Mouse (Mus musculus): Measurements from ENCODE around the gene Smyd3. TPM values are rescaled to one million over a fixed set of nuclear protein-coding genes. Genes with fewer than 3 reads are reported as not detected.
A peak's percentile ranks its signal among the peaks of the same experiment; 100 is the strongest.

Gene Smyd3
- polyA plus RNA-seq, 1 experiment from 2014 or later, result 18.2 TPM

DNA sequence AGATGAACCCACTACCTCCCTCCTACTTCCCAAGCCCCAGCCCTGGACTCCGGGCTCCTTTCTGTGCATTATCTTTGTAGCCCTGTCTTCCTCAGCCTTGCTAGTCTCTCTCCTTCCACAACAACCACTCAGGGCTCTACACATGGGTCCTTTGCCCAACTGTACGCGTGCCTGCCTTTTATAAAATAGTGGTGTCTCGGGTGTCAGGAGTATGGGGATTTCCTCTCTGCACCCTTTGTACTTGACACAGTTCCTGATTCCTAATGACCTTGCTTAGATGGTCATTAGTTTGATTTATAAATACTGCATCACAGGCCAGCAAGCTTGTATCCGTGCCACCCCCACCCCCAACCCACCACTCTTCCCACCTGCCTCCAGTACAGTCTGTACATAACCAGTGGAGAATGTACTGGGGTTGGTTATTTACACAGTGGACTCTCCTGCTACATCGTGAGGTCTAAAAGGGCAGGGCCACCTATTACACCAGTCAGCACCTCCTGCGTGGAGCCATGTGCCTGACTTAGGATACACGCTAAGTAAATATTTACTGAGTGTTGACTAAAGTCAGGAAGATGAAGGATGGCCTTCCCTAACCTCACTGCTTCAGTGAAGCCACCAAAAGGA lies 281.5 kb downstream of the Smyd3 start:
- WGBS, result 87% methylated on average over 8 of the region's 8 CpGs
- H3K4me1 ChIP-seq (ENCODE audit: control insufficient read depth, insufficient read depth, low read length), result no peaks in the 10 kb centered on the region
- no peak for ATAC-seq

DNA sequence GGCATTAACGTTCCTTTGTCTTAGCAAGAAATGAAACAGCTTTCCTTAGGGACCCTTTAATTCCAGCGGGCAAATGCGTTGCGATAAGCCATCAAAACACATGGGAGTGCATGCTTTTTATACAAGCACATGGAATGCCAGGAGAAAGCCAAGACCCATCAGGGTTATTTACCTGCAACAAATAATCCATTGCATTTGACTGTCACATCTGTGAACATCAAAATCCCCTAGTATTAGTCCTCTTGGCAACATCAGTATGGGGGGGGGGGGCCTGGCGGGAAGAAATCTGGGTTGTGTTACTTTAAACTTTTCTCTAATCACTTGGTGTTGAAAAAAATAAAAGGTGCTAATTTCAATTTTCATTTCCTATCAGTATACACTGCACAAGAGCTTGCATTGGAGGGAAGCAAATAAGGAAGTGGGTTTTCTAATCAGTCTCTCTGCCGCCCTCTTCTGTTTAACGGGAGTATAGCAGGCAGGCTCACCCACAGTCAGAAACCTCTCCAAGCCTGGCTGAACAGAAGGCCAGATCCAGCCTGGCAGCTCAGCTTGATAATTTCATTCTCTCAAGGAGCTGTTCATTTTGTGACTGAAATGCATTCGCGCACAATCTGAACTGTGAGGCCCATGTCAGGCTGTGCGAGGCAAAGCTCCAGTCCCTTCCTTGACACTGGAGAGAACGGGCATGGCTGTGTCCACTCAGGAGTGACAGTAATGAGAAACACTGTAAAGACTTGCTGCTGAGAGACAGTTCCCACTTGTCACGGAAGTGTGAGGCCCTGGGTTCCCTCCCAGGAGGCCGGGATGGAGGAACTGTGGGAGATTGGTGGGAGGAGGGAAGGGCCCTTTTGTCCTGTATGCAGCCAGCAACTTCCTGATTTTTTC lies 285.8 kb downstream of the Smyd3 start:
- no peaks in the 10 kb centered on the region for H3K9me3 ChIP-seq (replicated peaks; ENCODE audit: control insufficient read depth, low read length)
- 0 out of 2 replicates have a peak overlapping the region, but pooled peaks have one; percentile 4 for H3K27ac ChIP-seq (ENCODE audit: low read depth, low read length)
- no peak overlapping the region for H3K9ac ChIP-seq (ENCODE audit: low read length)
- 33% methylated on average over 13 of the region's 13 CpGs for WGBS
- peak; percentile 93 for DNase-seq (ENCODE audit: low spot score)
- no peaks in the 10 kb centered on the region for H3K36me3 ChIP-seq (ENCODE audit: control insufficient read depth, insufficient read depth, low read length)
- H3K4me2 ChIP-seq (ENCODE audit: low read length), result no peak overlapping the region
- H3K4me1 ChIP-seq (ENCODE audit: control insufficient read depth, insufficient read depth, low read length), result no peaks in the 10 kb centered on the region
- ATAC-seq, result peak; percentile 89
- no peak overlapping the region for H3K4me3 ChIP-seq (ENCODE audit: low read depth, low read length)
- H3K27me3 ChIP-seq (replicated peaks; ENCODE audit: control insufficient read depth, insufficient read depth, low read length), result no peaks in the 10 kb centered on the region

More for the DNA sequence above, 281.5 kb downstream of the Smyd3 start:
- Histone ChIP-seq H3K9me3 (replicated peaks; ENCODE audit: control insufficient read depth, low read length) (no peaks in the 10 kb centered on the region), H3K4me2 (ENCODE audit: low read length) (no peak overlapping the region), H3K36me3 (ENCODE audit: control insufficient read depth, insufficient read depth, low read length) (no peaks in the 10 kb centered on the region), H3K27me3 (replicated peaks; ENCODE audit: control insufficient read depth, insufficient read depth, low read length) (no peaks in the 10 kb centered on the region), H3K9ac (ENCODE audit: low read length) (no peak overlapping the region), H3K4me3 (ENCODE audit: low read depth, low read length) (no peak overlapping the region), H3K27ac (ENCODE audit: low read depth, low read length) (no peak overlapping the region)
- no peak for DNase-seq (ENCODE audit: low spot score)

DNA sequence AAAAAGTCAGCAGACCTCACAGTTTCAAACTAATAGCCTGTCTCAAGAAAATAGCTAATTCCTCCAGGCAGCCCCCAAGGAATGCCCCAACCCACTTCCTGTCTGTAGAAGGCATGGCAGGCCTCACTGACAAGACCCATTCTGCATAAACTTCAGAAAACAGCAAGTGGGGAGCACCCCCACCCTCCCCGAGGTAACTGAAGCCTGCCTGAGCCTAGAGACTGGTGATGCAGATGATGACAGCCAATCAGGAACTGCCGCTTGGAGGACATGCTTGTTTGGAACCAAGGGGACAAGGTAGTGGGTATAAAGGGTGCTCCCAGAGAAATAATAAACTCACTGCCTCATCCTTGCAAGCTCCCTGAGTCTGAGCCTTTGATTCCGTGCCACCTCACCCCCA lies 288.3 kb downstream of the Smyd3 start:
- DNase-seq (ENCODE audit: low spot score) (no peak), ATAC-seq (no peak)
- Histone ChIP-seq H3K27ac (ENCODE audit: low read depth, low read length) (no peak overlapping the region), H3K9ac (ENCODE audit: low read length) (no peak overlapping the region), H3K36me3 (ENCODE audit: control insufficient read depth, insufficient read depth, low read length) (no peaks in the 10 kb centered on the region), H3K27me3 (replicated peaks; ENCODE audit: control insufficient read depth, insufficient read depth, low read length) (no peaks in the 10 kb centered on the region), H3K4me1 (ENCODE audit: control insufficient read depth, insufficient read depth, low read length) (no peaks in the 10 kb centered on the region), H3K9me3 (replicated peaks; ENCODE audit: control insufficient read depth, low read length) (no peaks in the 10 kb centered on the region), H3K4me2 (ENCODE audit: low read length) (no peak overlapping the region), H3K4me3 (ENCODE audit: low read depth, low read length) (no peak overlapping the region)
- 73% methylated on average over 3 of the region's 3 CpGs for WGBS

DNA sequence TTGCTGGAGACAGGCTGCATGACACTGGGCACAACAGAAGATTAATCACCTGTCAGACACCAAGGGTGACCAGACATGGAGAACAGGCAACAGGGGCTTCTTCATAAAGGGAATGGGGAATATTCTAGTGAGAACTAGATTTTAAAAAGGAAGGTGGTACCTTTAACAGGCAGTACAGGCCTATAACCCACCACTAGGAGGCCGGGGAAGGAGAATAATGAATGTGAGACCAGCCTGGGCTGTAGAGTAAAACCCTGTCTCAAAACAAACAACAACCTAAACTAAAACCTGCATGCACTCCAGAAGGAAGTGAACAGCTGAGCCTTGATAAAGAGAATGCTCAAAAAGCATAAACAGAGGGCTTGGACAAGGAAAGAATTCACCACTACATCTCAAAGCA lies 297.6 kb downstream of the Smyd3 start:
- WGBS, result 44% methylated on average over 1 of the region's 1 CpGs
- Histone ChIP-seq H3K9me3 (replicated peaks; ENCODE audit: control insufficient read depth, low read length) (no peaks in the 10 kb centered on the region), H3K27me3 (replicated peaks; ENCODE audit: control insufficient read depth, insufficient read depth, low read length) (no peaks in the 10 kb centered on the region), H3K27ac (ENCODE audit: low read depth, low read length) (no peak overlapping the region), H3K36me3 (ENCODE audit: control insufficient read depth, insufficient read depth, low read length) (no peaks in the 10 kb centered on the region), H3K4me2 (ENCODE audit: low read length) (no peak overlapping the region), H3K4me1 (ENCODE audit: control insufficient read depth, insufficient read depth, low read length) (peaks cover 4% of the 10 kb centered on the region; the same call in 1 of the 2 replicates), H3K9ac (ENCODE audit: low read length) (no peak overlapping the region), H3K4me3 (ENCODE audit: low read depth, low read length) (no peak overlapping the region)
- ATAC-seq (no peak), DNase-seq (ENCODE audit: low spot score) (no peak)

DNA sequence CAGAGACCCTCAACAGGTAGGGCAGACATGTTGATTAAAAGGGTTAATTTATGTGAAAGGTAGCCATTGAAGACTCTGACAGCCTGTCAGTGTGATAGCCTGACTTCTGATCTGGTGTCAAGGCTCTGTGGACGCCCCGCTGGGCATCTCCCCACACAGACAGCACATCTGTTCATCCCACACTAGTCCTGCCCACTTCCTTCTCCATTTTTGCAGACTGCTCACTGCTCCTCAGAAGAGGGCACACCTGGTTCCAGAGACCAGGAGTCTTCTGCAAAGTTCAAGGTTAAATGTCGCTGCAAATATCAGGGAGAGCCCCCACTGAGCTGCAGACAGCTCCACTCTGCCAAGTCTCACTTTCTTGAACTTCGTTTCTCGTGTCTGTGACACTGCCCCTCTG lies 299.8 kb downstream of the Smyd3 start:
- H3K4me3 ChIP-seq (ENCODE audit: low read depth, low read length), result no peak overlapping the region
- no peak overlapping the region for H3K27ac ChIP-seq (ENCODE audit: low read depth, low read length)
- H3K9me3 ChIP-seq (replicated peaks; ENCODE audit: control insufficient read depth, low read length), result no peaks in the 10 kb centered on the region
- H3K4me1 ChIP-seq (ENCODE audit: control insufficient read depth, insufficient read depth, low read length), result peaks cover 4% of the 10 kb centered on the region; the same call in 1 of the 2 replicates
- H3K36me3 ChIP-seq (ENCODE audit: control insufficient read depth, insufficient read depth, low read length), result no peaks in the 10 kb centered on the region
- H3K27me3 ChIP-seq (replicated peaks; ENCODE audit: control insufficient read depth, insufficient read depth, low read length), result no peaks in the 10 kb centered on the region
- DNase-seq (ENCODE audit: low spot score), result no peak
- WGBS, result 58% methylated on average over 5 of the region's 5 CpGs
- no peak overlapping the region for H3K4me2 ChIP-seq (ENCODE audit: low read length)
- ATAC-seq, result no peak
- no peak overlapping the region for H3K9ac ChIP-seq (ENCODE audit: low read length)

DNA sequence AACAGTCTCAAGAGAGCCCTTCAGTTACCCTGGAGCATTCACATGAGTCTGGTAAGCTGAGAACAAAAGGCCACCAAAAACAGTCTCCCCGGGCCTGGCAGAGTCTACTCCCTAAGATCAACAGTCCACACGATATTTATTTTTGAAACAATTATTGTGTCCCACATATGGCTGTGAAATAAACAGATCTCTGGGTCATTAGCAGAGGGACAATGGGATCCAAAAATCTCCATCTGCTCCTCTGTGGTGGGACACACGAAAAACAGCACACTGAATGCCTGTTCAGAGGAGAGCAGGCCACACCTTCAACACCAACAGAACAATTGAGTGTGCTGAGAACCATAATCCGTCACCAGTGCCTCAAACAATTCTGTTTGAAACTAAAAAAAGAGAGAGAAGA lies 300.8 kb downstream of the Smyd3 start:
- ATAC-seq (no peak), DNase-seq (ENCODE audit: low spot score) (no peak)
- WGBS, result 6% methylated on average over 4 of the region's 4 CpGs
- H3K9ac ChIP-seq (ENCODE audit: low read length), result no peak overlapping the region
- no peaks in the 10 kb centered on the region for H3K9me3 ChIP-seq (replicated peaks; ENCODE audit: control insufficient read depth, low read length)
- no peak overlapping the region for H3K27ac ChIP-seq (ENCODE audit: low read depth, low read length)
- H3K4me1 ChIP-seq (ENCODE audit: control insufficient read depth, insufficient read depth, low read length), result peaks cover 4% of the 10 kb centered on the region; the same call in 1 of the 2 replicates
- no peaks in the 10 kb centered on the region for H3K27me3 ChIP-seq (replicated peaks; ENCODE audit: control insufficient read depth, insufficient read depth, low read length)
- no peak overlapping the region for H3K4me2 ChIP-seq (ENCODE audit: low read length)
- H3K36me3 ChIP-seq (ENCODE audit: control insufficient read depth, insufficient read depth, low read length), result no peaks in the 10 kb centered on the region
- H3K4me3 ChIP-seq (ENCODE audit: low read depth, low read length), result no peak overlapping the region

DNA sequence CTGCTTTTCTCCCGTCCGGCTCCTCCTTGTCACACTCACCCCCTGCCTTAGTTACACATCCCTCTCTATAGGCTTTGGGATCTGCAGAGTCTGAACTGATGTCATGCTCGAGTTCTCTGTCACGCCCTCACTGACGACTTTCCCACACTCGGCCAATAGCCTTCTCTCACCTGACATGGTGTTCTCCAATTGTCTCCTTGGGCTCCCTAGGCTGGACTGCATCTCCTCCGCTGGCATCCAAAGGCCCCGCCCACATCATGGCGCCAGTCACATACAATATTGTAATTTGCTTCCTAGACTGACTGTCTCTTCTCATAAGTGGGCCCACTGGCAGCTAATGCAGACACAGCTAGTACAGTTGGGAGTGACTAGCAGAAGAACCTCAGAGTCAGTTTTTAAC lies 304.5 kb downstream of the Smyd3 start:
- no peak overlapping the region for H3K27ac ChIP-seq (ENCODE audit: low read depth, low read length)
- ATAC-seq (no peak), DNase-seq (ENCODE audit: low spot score) (no peak)
- no peaks in the 10 kb centered on the region for H3K27me3 ChIP-seq (replicated peaks; ENCODE audit: control insufficient read depth, insufficient read depth, low read length)
- H3K4me1 ChIP-seq (ENCODE audit: control insufficient read depth, insufficient read depth, low read length), result peaks cover 8% of the 10 kb centered on the region; the same call in 1 of the 2 replicates
- H3K36me3 ChIP-seq (ENCODE audit: control insufficient read depth, insufficient read depth, low read length), result no peaks in the 10 kb centered on the region
- no peaks in the 10 kb centered on the region for H3K9me3 ChIP-seq (replicated peaks; ENCODE audit: control insufficient read depth, low read length)
- no peak overlapping the region for H3K4me3 ChIP-seq (ENCODE audit: low read depth, low read length)
- H3K9ac ChIP-seq (ENCODE audit: low read length), result no peak overlapping the region
- WGBS, result 79% methylated on average over 9 of the region's 9 CpGs
- H3K4me2 ChIP-seq (ENCODE audit: low read length), result no peak overlapping the region

DNA sequence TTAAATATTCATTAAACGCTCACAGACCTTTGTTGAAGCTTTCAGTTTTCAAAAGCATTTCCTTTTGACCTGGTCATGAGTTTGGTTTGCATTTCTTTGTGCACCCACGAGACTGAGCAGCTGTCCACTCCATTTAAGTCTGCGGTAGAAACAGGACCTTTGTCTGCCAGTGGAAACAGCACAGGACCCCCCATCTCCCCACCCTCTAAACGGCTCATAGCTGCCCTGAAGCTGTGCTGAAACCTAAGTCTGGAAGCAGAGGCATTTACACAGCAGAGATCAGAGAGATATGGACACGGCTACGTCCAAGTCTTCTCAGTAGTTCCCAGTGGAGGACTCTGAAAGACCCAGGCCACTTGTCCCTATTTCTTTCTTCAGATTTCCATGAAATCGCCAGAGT lies 305.5 kb downstream of the Smyd3 start:
- no peak for ATAC-seq
- H3K27me3 ChIP-seq (replicated peaks; ENCODE audit: control insufficient read depth, insufficient read depth, low read length), result no peaks in the 10 kb centered on the region
- H3K4me3 ChIP-seq (ENCODE audit: low read depth, low read length), result no peak overlapping the region
- WGBS, result 59% methylated on average over 7 of the region's 7 CpGs
- H3K4me2 ChIP-seq (ENCODE audit: low read length), result no peak overlapping the region
- H3K36me3 ChIP-seq (ENCODE audit: control insufficient read depth, insufficient read depth, low read length), result no peaks in the 10 kb centered on the region
- H3K27ac ChIP-seq (ENCODE audit: low read depth, low read length), result no peak overlapping the region
- H3K9ac ChIP-seq (ENCODE audit: low read length), result no peak overlapping the region
- DNase-seq (ENCODE audit: low spot score), result no peak
- H3K9me3 ChIP-seq (replicated peaks; ENCODE audit: control insufficient read depth, low read length), result no peaks in the 10 kb centered on the region
- peaks cover 9% of the 10 kb centered on the region; the same call in 1 of the 2 replicates for H3K4me1 ChIP-seq (ENCODE audit: control insufficient read depth, insufficient read depth, low read length)

DNA sequence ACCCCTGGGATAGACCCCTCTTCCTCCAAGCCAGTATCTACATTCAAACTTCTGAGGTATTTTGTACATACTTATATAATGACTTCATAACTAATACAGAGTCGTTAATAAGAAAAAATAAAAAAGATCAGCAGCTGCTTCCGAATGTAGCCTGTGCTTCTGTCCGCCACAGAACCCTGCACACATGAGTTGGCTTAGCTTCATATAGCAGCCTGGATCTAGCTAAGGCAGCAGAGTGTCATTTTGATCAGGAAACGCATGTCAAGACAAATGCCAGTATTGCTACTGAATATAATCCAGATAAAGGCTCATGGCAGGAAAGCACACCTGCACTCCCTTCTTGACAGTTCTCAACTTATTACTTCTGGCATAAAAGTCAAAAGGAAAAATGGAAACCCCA lies 306.5 kb downstream of the Smyd3 start:
- no peak overlapping the region for H3K27ac ChIP-seq (ENCODE audit: low read depth, low read length)
- no peak overlapping the region for H3K9ac ChIP-seq (ENCODE audit: low read length)
- H3K27me3 ChIP-seq (replicated peaks; ENCODE audit: control insufficient read depth, insufficient read depth, low read length), result no peaks in the 10 kb centered on the region
- H3K9me3 ChIP-seq (replicated peaks; ENCODE audit: control insufficient read depth, low read length), result no peaks in the 10 kb centered on the region
- WGBS, result 92% methylated on average over 4 of the region's 4 CpGs
- no peak overlapping the region for H3K4me3 ChIP-seq (ENCODE audit: low read depth, low read length)
- no peak overlapping the region for H3K4me2 ChIP-seq (ENCODE audit: low read length)
- peaks cover 5% of the 10 kb centered on the region; the same call in 1 of the 2 replicates for H3K4me1 ChIP-seq (ENCODE audit: control insufficient read depth, insufficient read depth, low read length)
- DNase-seq (ENCODE audit: low spot score), result no peak
- ATAC-seq, result no peak
- no peaks in the 10 kb centered on the region for H3K36me3 ChIP-seq (ENCODE audit: control insufficient read depth, insufficient read depth, low read length)

Data from forebrain, embryonic 14.5 days (tissue).